Mouse (Mus musculus) 3T3-L1 (cell line): ENCODE measurements around the gene Tmem220.

Experiments
- DNase-seq: peaks from one replicate; pipeline ENCODE4 v3.0.0-alpha.2; 2015; ENCODE audit warnings: low read depth, low spot score

Tmem220 gene

DNA sequence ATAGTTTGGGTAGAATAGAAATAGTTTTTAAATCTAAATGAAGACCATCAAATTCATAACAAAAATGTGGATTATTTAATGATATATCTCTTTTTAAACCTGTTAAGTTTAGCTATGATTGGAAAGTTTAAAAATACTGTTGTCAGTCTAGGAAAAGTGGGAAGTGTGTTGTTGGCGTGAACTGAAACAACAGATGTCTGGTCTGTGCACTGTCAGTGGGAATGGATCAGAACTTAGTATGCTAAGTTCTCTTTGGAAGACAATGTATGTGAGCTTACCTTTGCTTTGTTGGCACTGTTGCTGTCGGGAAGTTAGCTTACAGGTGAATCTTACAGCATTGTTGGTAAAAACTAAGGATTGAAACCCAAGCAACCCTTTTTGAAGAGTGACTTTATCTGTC is 36.4 kb downstream of the Tmem220 start:
- no peak for DNase-seq

DNA sequence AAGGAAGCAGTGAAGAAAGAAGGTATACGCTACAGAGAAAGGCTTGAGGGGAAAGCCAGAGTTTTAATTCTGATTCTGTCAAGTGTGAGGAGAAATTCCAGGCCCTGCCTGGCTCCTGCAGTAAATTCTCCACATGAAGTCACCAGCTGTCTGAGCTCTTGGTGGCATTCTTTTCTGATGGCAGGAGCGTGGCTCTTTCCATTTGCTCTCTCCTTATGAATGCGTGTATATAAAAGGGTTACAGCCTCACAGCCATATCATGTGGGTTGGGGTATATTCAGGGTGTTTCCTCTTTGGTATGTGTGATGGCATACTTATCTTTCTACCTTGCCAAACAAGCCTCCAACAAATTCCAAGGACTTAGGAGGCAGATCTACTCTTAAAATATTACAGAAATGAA is 37.8 kb downstream of the Tmem220 start:
- no peak for DNase-seq

DNA sequence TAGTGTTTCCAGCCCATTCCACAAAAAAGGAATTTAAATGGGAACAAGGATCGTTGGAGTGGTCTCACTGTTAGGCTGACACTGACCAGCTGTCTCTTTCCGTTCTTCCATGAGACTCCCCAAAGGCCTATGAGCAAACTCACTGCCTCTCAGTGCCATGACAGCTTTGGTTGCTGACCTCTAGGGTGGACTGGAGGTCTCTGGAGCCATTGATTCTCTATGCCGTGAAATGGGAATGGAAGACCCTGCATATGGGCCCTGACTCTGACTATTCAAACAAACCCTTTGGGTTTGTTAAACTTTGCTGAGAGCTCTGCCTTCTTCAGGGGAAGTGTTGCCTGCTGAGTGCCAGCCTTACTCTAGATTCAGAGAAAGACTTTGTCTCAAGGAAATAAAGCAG is 42.8 kb downstream of the Tmem220 start:
- DNase-seq: no peak

DNA sequence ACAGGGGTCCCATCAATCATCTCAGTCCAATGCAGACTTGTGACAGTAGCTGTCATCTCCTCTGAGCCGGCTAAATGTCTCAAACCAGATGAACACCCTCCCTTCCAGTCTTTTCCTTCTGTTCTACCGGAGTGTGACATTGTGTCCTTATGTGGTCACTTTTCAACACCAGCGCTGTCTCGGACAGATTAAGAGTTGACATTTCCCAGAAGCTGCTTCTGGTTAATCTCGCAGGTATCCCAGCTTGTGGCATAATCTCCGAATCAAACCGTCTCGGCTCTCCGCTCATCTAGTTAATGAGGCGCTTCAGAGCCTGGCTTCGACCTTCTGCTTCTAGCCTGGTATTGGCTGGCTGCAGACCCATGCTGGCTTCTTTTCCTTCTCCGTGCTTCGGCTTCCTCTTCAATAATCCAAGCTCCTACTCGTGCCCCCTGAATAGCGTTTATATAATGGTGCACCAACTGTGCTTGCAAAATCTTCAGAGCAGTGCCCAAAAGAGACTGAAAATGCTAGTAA is 47.7 kb downstream of the Tmem220 start:
- no peak for DNase-seq

DNA sequence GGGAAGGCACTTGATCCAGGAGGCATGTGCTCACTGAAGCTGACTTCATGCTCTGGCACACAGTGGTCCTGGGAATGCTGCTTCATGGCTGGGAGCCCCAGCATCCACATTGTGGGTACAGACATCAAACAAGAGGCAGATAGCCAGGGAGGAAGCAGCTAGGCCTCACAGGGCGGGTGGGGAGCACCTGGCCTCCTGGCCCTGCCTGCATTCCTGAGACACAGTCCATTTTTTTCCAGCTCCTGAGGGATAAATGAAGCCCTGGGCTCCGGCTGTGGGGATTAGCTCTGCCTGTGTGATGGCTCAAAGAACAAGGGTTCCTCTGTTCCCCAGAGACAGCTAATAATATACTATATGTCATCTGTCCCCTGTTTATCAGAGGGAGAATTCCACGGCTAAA is 50.1 kb downstream of the Tmem220 start:
- DNase-seq: no peak

DNA sequence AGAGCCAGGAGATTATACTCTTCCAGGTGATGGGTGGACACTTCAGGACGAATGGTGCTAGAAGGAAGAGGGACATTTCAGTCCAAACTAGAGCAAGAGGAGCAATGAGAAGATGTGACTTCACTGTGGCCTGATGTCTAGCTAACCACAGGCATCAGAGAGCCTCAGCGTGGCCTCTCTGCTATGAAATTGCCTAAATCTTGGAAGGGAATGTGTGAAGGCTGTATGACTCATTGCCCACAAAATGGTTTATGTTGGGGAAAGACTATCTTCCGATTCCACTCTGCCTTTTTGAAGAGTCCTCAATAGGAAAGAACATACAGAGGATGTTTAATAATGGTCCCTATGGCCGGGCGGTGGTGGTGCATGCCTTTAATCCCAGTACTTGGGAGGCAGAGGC is 51.8 kb downstream of the Tmem220 start:
- peak; percentile 73 for DNase-seq

DNA sequence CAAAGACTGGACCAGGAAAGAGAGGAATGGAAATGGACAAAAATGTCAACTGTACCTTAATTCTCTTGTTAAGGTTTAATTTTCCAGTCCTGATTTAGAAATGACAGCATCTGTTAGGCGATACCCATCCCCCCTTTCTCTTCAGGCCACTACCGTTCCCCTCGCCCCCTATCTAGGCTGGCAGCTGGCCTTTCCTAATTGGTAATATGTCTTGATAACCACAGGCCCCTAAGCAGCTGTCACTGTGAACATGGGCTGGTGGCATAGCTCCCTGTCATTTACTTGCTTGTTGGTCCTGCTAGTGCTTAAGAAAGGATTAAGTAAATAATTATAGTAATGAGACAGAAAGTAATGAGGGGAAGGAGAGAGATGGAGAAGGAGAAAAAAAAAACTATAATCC is 52.5 kb downstream of the Tmem220 start:
- no peak for DNase-seq

DNA sequence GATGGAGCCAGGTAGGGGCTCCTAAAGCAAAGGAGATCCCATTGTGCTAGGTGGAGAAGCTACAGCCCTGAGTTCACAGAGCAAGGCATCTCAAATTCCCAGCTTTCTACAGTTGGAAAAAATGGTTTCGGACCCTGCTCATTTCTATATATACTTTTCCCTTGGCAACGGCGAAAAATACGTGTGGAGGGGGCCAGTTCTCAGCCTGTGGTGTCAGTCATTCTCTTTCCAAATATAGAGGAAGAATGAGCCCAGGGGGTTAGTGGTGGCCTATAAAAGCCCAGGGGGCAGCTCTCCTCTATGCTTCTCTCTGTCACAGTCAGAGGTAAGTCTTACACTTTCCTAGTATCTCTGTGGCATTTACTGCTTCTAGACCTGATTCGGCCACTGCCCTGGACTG is 53.0 kb downstream of the Tmem220 start, which contains the start of gene Myh3:
Gene Myh3 (plus strand): TSS at position 301 of the 400 bp plus-strand sequence.
- DNase-seq: no peak

DNA sequence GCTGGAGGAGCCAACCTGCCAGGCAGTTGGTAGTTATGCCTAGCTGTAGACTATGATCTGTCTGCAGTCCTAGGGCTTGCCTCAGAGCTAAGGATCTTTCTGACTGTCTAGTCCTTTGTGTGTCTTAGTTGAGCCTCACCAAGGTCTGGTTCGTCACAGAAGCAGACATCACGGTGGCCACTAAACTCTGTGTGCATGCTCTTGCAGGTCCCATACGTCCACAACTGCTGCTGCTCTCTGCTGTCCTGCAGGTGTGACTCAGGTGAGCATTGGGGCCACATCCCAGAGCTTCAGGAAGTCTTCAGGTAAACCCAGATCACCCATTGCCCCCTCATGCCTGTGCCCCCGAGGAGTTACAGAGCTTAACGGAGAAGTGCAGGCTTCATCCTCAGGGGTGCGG is 53.9 kb downstream of the Tmem220 start:
- DNase-seq: no peak

DNA sequence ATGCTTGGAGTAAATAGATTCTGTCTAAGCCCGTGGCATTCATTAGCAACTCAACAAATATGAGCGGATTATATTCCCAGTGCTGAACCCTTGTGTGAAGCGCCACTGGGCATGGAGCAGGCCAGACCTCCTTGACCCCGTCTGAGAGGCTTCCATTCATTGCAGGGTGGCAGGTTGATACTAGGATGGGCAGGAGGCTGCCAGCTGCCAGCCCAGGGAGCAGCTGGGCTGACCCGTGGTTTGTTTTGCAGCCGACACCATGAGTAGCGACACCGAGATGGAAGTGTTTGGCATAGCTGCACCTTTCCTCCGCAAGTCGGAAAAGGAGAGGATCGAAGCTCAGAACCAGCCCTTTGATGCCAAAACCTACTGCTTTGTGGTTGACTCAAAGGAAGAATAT is 54.8 kb downstream of the Tmem220 start:
- no peak for DNase-seq

DNA sequence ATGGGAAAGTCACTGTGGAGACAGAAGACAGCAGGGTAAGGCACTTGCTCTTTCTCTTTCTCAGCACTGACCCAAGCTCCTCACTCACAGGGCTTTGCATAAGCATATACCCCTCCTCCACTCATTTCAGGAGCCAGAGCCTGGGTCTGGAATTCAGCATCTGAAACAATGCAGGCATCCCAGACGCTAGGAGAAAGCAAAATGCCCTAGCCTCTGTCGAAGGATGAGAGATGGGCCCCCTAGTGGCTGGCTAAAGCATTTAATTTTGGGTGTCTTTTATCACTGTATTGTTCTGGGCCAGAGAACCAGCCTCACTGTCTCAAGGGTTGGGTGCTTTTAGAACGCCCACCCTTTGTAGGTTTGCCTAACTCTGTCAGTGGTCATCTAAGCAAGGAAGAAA is 55.2 kb downstream of the Tmem220 start:
- peak; percentile 80 for DNase-seq

DNA sequence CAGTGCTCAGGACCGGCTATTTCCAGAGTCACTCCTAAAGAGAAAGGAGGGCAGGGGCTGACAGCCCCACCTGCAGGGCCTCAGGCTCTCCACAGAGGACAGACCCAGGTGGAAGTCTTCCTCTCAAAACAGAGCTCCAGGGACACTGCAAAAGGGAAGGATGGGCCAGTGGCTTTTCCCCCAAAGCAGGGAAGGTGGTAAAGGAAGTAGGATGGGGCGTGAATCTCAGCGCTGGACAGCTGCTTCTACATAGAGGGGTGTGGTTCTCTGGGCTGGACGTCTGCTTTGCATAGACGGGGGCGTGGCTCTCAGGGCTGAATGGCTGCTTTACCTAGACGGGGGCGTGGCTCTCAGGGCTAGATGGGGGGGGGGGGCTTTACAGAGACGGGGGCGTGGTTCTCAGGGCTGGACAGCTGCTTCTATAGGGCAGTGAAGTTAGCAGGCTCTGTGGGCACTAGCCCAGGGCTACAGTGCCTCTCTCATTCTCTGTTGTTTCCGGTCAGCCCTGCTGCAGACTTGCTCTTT is 56.2 kb downstream of the Tmem220 start:
- DNase-seq: peak; percentile 72

DNA sequence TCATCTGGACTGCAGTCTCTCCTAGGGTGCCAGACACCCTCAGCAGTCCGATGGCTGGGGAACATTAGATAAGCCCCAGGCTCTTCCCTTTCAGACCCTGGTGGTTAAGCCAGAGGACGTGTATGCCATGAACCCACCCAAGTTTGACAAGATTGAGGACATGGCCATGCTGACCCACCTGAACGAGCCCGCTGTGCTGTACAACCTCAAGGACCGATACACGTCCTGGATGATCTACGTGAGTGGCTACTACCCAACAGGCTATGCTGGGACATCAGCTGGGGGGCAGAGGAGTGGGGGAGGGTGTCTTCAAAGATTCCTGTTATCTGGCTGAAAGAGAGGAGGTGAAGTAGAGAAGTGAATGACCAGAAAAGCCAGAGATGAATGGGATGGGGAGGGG is 57.2 kb downstream of the Tmem220 start:
- DNase-seq: no peak

DNA sequence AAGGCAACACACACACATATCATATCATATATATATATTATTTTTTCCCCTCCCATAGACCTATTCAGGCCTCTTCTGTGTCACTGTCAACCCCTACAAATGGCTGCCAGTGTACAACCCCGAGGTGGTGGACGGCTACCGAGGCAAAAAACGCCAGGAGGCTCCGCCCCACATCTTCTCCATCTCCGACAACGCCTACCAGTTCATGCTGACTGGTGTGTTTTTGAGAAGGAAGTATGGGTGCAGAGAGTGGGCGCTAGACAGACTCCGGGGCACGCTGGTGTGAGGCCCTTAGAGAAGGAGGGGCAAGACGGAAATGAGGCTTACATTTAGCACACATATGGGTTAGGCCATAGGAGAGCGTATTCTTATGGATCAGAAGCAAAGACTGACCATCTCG is 57.8 kb downstream of the Tmem220 start:
- no peak for DNase-seq

DNA sequence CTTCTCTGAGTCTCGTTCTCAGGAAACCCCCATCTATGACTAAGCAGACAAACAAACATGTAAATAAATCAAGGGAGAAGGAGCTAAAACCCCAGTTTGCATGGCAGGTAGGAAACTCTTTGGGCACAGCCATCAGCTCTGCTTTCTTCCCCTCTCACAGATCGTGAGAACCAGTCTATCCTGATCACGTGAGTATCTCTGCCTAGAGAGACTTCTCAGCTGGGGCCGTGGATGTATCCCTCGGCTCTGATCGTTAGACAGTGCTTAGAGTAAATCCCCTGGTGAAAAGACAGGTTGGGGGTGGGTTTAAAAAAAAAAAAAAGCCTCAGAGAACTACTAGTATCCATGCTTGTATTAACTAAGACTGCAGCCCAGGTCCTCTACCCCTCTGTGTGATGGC is 58.3 kb downstream of the Tmem220 start:
- no peak for DNase-seq

DNA sequence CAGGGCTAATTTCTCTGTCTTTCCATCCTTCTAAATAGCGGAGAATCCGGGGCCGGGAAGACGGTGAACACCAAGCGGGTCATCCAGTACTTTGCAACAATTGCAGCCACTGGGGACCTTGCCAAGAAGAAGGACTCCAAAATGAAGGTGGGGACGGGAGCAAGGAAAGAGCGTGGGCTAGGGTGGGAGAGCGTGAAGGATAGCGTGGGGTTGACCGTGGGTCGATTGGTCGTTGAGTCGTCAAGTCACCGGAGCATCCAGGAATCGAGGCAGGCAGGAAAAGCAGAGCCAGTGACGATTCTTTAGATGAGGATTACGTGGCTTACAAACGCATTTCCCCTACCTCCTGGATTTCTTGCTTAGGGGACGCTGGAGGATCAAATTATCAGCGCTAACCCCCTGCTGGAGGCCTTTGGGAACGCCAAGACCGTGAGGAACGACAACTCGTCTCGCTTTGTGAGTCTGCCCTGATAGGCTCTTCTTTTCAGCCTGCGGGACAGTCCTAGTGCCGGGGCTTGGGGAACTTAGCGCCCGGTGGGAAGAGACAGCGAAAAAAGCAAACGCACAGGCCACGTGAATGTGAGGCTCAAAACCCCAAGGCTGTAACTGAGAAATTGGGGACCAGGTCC is 58.9 kb downstream of the Tmem220 start:
- no peak for DNase-seq
